ENCODE assay signal across 22 mouse cellular contexts in the genomic region with DNA sequence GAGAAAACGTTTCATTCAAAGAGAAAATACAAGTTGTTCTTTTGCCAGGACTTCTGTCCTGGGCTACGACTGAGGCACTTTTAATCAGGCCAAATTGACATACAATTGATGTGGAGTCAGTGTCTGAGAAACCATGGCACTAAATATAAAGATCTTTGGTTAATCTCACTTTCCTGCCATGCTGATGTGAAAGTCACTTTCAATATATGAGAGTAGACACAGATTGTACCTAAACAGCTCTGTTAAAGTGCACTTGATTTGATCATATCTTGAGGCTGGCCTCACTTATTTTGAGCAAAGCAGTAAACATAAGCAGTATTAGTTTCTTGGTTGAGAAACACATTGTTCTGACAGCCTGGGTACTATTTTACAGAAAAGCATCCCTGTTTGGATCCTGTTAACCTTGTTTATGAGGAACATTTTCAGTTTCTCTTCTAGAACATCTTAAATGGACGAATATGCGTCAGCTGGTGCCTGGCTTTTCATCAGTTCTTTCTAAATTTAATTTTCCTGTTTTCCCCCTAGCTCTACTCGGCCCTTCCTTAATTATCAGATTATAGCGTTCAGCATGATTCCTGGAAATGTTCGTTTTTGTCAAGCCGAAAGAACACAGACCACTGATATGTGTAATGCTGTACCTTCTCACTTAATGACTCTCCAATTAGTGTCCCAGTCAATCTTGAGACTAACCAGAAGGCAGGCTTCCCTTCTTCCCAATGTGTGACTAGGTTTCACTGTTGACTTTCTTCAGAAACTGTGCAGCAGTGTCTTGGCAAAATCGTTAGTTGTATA.
DNase-seq lines count a peak whose midpoint lies in the region; ATAC-seq and TF ChIP-seq lines count a peak whose summit lies in the region.
"Had no signal": no experiment of that assay in that cellular context is flagged by ENCODE, and none has a peak within 500 bp of the region (broad histone marks: within the 10 kb centered on the region; RNA-seq: fewer than 3 reads in every experiment).

No protein-coding gene starts in this region.

- H3K4me1 ChIP-seq in midbrain, embryonic 11.5 days (ENCODE audit: control insufficient read depth, insufficient read depth, low read length), result no peaks in the 10 kb centered on the region
- H3K4me1 ChIP-seq in midbrain, embryonic 16.5 days (ENCODE audit: control insufficient read depth, insufficient read depth, low read length), result no peaks in the 10 kb centered on the region
- no peaks in the 10 kb centered on the region for H3K4me1 ChIP-seq in embryonic fibroblast, embryonic 13.5 days (ENCODE audit: control insufficient read depth, insufficient read depth, low read length)
- H3K4me1 ChIP-seq in lung, postnatal 0 days (ENCODE audit: insufficient read depth, low read depth, low read length), result no peaks in the 10 kb centered on the region
- H3K4me1 ChIP-seq: embryonic facial prominence, embryonic 13.5 days; forebrain, embryonic 10.5 days; forebrain, embryonic 12.5 days had no signal

- no peaks in the 10 kb centered on the region for H3K9me3 ChIP-seq in midbrain, embryonic 11.5 days (ENCODE audit: control insufficient read depth, low read length)
- H3K9me3 ChIP-seq in midbrain, embryonic 16.5 days (replicated peaks; ENCODE audit: control insufficient read depth, low read length, poor library complexity, severe bottlenecking), result no peaks in the 10 kb centered on the region
- H3K9me3 ChIP-seq in lung, postnatal 0 days (ENCODE audit: low read length), result no peaks in the 10 kb centered on the region
- H3K9me3 ChIP-seq: embryonic facial prominence, embryonic 13.5 days; forebrain, embryonic 10.5 days; forebrain, embryonic 12.5 days had no signal

- WGBS in midbrain, embryonic 11.5 days, result 85% methylated on average over 9 of the region's 9 CpGs
- WGBS in midbrain, embryonic 16.5 days, result 85% methylated on average over 9 of the region's 9 CpGs
- WGBS in lung, postnatal 0 days, result 73% methylated on average over 9 of the region's 9 CpGs

- H3K9ac ChIP-seq in midbrain, embryonic 11.5 days (ENCODE audit: low read length), result no peak overlapping the region
- no peak overlapping the region for H3K9ac ChIP-seq in midbrain, embryonic 16.5 days (ENCODE audit: low read depth, low read length)
- no peak overlapping the region for H3K9ac ChIP-seq in lung, postnatal 0 days (replicated peaks; ENCODE audit: low read depth)
- H3K9ac ChIP-seq: embryonic facial prominence, embryonic 13.5 days; forebrain, embryonic 12.5 days had no signal

- no peaks in the 10 kb centered on the region for H3K36me3 ChIP-seq in midbrain, embryonic 11.5 days (ENCODE audit: control insufficient read depth, insufficient read depth, low read length)
- no peaks in the 10 kb centered on the region for H3K36me3 ChIP-seq in midbrain, embryonic 16.5 days (ENCODE audit: control insufficient read depth, insufficient read depth, low read length)
- H3K36me3 ChIP-seq in lung, postnatal 0 days (ENCODE audit: insufficient read depth, low read length), result no peaks in the 10 kb centered on the region
- H3K36me3 ChIP-seq: embryonic facial prominence, embryonic 13.5 days; forebrain, embryonic 10.5 days; forebrain, embryonic 12.5 days had no signal

- H3K4me3 ChIP-seq in midbrain, embryonic 11.5 days (ENCODE audit: low read depth, low read length), result no peak overlapping the region
- H3K4me3 ChIP-seq in midbrain, embryonic 16.5 days (ENCODE audit: low read depth, low read length), result no peak overlapping the region
- no peak overlapping the region for H3K4me3 ChIP-seq in embryonic fibroblast, embryonic 13.5 days (ENCODE audit: insufficient read depth, low read length)
- H3K4me3 ChIP-seq in lung, postnatal 0 days (ENCODE audit: low read depth, low read length), result no peak overlapping the region
- H3K4me3 ChIP-seq: embryonic facial prominence, embryonic 13.5 days; erythroblast, embryonic 14.5 days; forebrain, embryonic 10.5 days; forebrain, embryonic 12.5 days had no signal

- no peak for ATAC-seq in midbrain, embryonic 11.5 days (ENCODE audit: low FRiP score)
- no peak for ATAC-seq in midbrain, embryonic 16.5 days
- no peak for ATAC-seq in lung, postnatal 0 days
- ATAC-seq: activated CD4-positive, CD25-positive, alpha-beta regulatory T cell, adult 4 months; forebrain, embryonic 14.5 days; forebrain, embryonic 16.5 days; Patski had no signal

- TF ChIP-seq POLR2A in embryonic fibroblast, embryonic 13.5 days (IDR thresholded peaks at IDR 0.05; ENCODE audit: low read depth, low read length), result no peak

- no peak for TF ChIP-seq EP300 in lung, postnatal 0 days (IDR thresholded peaks at IDR 0.05)

- no peak for TF ChIP-seq CTCF in embryonic fibroblast, embryonic 13.5 days (IDR thresholded peaks at IDR 0.05; ENCODE audit: borderline replicate concordance, insufficient read depth, low read length)
- no peak for TF ChIP-seq CTCF in lung, postnatal 0 days (IDR thresholded peaks at IDR 0.05)

- no peaks in the 10 kb centered on the region for H3K27me3 ChIP-seq in midbrain, embryonic 11.5 days (ENCODE audit: control insufficient read depth, insufficient read depth, low read length)
- H3K27me3 ChIP-seq in midbrain, embryonic 16.5 days (ENCODE audit: control insufficient read depth, insufficient read depth, low read depth, low read length), result no peaks in the 10 kb centered on the region
- no peaks in the 10 kb centered on the region for H3K27me3 ChIP-seq in lung, postnatal 0 days (replicated peaks; ENCODE audit: insufficient read depth, low read length)
- H3K27me3 ChIP-seq: embryonic facial prominence, embryonic 13.5 days; forebrain, embryonic 12.5 days; Patski had no signal

- no peak overlapping the region for H3K27ac ChIP-seq in midbrain, embryonic 11.5 days (ENCODE audit: low read depth, low read length)
- H3K27ac ChIP-seq in midbrain, embryonic 16.5 days (ENCODE audit: low read length), result no peak overlapping the region
- H3K27ac ChIP-seq in embryonic fibroblast, embryonic 13.5 days (ENCODE audit: insufficient read depth, low read length), result 0 out of 2 replicates have a peak overlapping the region, but pooled peaks have one; percentile 8
- no peak overlapping the region for H3K27ac ChIP-seq in lung, postnatal 0 days (ENCODE audit: low read length)
- H3K27ac ChIP-seq: embryonic facial prominence, embryonic 13.5 days; forebrain, embryonic 10.5 days; forebrain, embryonic 12.5 days had no signal

- H3K4me2 ChIP-seq in midbrain, embryonic 11.5 days, result no peak overlapping the region
- H3K4me2 ChIP-seq in midbrain, embryonic 16.5 days (ENCODE audit: low read length), result no peak overlapping the region
- no peak overlapping the region for H3K4me2 ChIP-seq in lung, postnatal 0 days (replicated peaks; ENCODE audit: low read depth, low read length)
- H3K4me2 ChIP-seq: embryonic facial prominence, embryonic 13.5 days; forebrain, embryonic 12.5 days had no signal

- DNase-seq in midbrain, embryonic 11.5 days (ENCODE audit: low spot score, missing footprints), result peak; percentile 49
- DNase-seq in MN1 (ENCODE audit: low spot score), result peak; percentile 95
- peak; percentile 2 for DNase-seq in brain, adult 2 months (ENCODE audit: low read depth, low spot score)
- DNase-seq in embryo, embryonic 9.5 days (ENCODE audit: extremely low spot score), result no peak
- no peak for DNase-seq in lung, postnatal 0 days (ENCODE audit: low spot score)
- DNase-seq: adrenal gland, adult 8-10 months; adrenal gland, postnatal 25 days; cerebellum, adult 11-12 months; cerebellum, adult 2 months; cerebellum, adult 9-10 months; cerebellum, postnatal 10 days; cerebellum, postnatal 25 days had no signal

Comparison
In these comparisons a context has a peak if more than half of its experiments do, and no peak if none do; other contexts are left out.
1. DNase-seq: peak in midbrain, embryonic 11.5 days (single experiment), MN1 (single experiment) and brain, adult 2 months (single experiment); none in embryo, embryonic 9.5 days (single experiment) and lung, postnatal 0 days (single experiment).